Mouse (Mus musculus) liver, adult 2 months (tissue): Measurements from ENCODE around the gene Gm12184. TPM values are rescaled to one million over a fixed set of nuclear protein-coding genes. Genes with fewer than 3 reads are reported as not detected.

ENCODE experiments used
- DNase-seq: peaks from one replicate; pipeline ENCODE4 v3.0.0-alpha.2; 2011; ENCODE audit warnings: low read depth, low spot score; ENCODE audit errors: extremely low read depth
- H3K27ac ChIP-seq: fragments of 200-500 bp; replicated peaks from 2 replicates; pipeline ENCODE4 v1.5.1; 2012; ENCODE audit warnings: low read depth, mild to moderate bottlenecking, control low read depth, inconsistent platforms, low read length; ENCODE audit not compliant: insufficient read depth
- H3K27me3 ChIP-seq: fragments of 200-500 bp; 2 replicates; pipeline ENCODE4 v1.6.1; 2012; ENCODE audit warnings: mild to moderate bottlenecking, moderate library complexity, low read length, inconsistent platforms; ENCODE audit not compliant: control insufficient read depth, insufficient read depth
- H3K36me3 ChIP-seq: fragments of 200-500 bp; 2 replicates; pipeline ENCODE4 v1.6.1; 2012; ENCODE audit warnings: low read length, inconsistent platforms; ENCODE audit not compliant: control insufficient read depth, insufficient read depth
- H3K4me1 ChIP-seq: fragments of 200-500 bp; 2 replicates; pipeline ENCODE4 v1.6.1; 2011; ENCODE audit warnings: low read length; ENCODE audit not compliant: control insufficient read depth, insufficient read depth
- H3K4me3 ChIP-seq: fragments of 200-500 bp; 2 replicates; pipeline ENCODE4 v1.5.1; 2011; ENCODE audit warnings: low read depth, mild to moderate bottlenecking, control low read depth, low read length, moderate library complexity; ENCODE audit not compliant: insufficient read depth
- H3K79me2 ChIP-seq: fragments of 200-500 bp; 2 replicates; pipeline ENCODE4 v1.6.1; 2012; ENCODE audit warnings: inconsistent platforms, mild to moderate bottlenecking, low read length, moderate library complexity; ENCODE audit not compliant: control insufficient read depth, insufficient read depth
- H3K9ac ChIP-seq: fragments of 200-500 bp; 2 replicates; pipeline ENCODE4 v1.6.1; 2012; ENCODE audit warnings: low read depth, mild to moderate bottlenecking, control low read depth, inconsistent platforms, low read length
- CTCF ChIP-seq: fragments of 200-500 bp; IDR thresholded peaks from 2 replicates; pipeline ENCODE4 v1.5.1; 2011; ENCODE audit warnings: low read depth, low read length, control low read depth
- POLR2A ChIP-seq: fragments of 200-500 bp; IDR thresholded peaks from 2 replicates; pipeline ENCODE4 v1.6.1; 2011; ENCODE audit warnings: low read length, control low read depth; ENCODE audit not compliant: insufficient read depth; ENCODE audit errors: extremely low read depth
- WGBS: fragments of 180-500 bp; shearing (Covaris S2); methylation state at CpG from one replicate; pipeline ENCODE4 v1.1.7; 2018; 5-methylcytosine and 5-hydroxymethylcytosine counted together
- polyA plus RNA-seq: library from polyadenylated mRNA; depleted of rRNA; stranded (reverse); fragments of >200 nt; gene quantifications from 2 replicates; pipeline ENCODE4 v1.2.3, GENCODE M21; 2012
- total RNA-seq: library from RNA; depleted of rRNA; stranded (reverse); fragments of >200 nt; gene quantifications from 2 replicates; pipeline ENCODE4 v1.2.3, GENCODE M21; 2014

Gm12184 gene
- total and polyA plus RNA-seq, 2 experiments: 1.5 to 5.5 TPM

GRCm38 (mm10) chr11:48871817-48872541 lies 45.5 kb upstream of the Gm12184 start:
- 0 out of 2 replicates have a peak, but pooled peaks have one; percentile 25 for TF ChIP-seq POLR2A
- no peak for TF ChIP-seq CTCF
- Histone ChIP-seq H3K4me1 (peaks cover 22% of the 10 kb centered on the region), H3K36me3 (peaks cover 5% of the 10 kb centered on the region), H3K9ac (peak overlapping the region; percentile 92), H3K27ac (peak overlapping the region; percentile 96), H3K27me3 (no peaks in the 10 kb centered on the region), H3K4me3 (peak overlapping the region; percentile 70), H3K79me2 (peaks cover 3% of the 10 kb centered on the region; the same call in 1 of the 2 replicates)
- peak; percentile 83 for DNase-seq
- WGBS: under 1% methylated on average over 17 of the region's 17 CpGs

- Histone ChIP-seq H3K27me3 (no peaks in the 10 kb centered on the region), H3K4me3 (peak within 1 kb of the TSS; percentile 70), H3K9ac (peak within 1 kb of the TSS; percentile 92), H3K27ac (peak within 1 kb of the TSS; percentile 96), H3K36me3 (peaks cover 12% of the 10 kb centered on the region), H3K79me2 (peaks cover 3% of the 10 kb centered on the region; the same call in 1 of the 2 replicates), H3K4me1 (peaks cover 22% of the 10 kb centered on the region)
- no peak for TF ChIP-seq POLR2A
- TF ChIP-seq CTCF: peak; percentile 28; the same call in 1 of the 2 replicates
- under 1% methylated on average over 19 of the region's 19 CpGs for WGBS
- DNase-seq: peak; percentile 73
Observed at GRCm38 (mm10) chr11:48871201-48871772, 44.8 kb upstream of the Gm12184 start, which contains the start of gene Irgm1. Gene Irgm1, minus strand, starts transcription at chr11:48871683.

GRCm38 (mm10) chr11:48870781-48871180 lies 44.3 kb upstream of the Gm12184 start:
- no peak for TF ChIP-seq CTCF
- Histone ChIP-seq H3K4me1 (peaks cover 22% of the 10 kb centered on the region), H3K9ac (peak overlapping the region; percentile 92), H3K36me3 (peaks cover 17% of the 10 kb centered on the region), H3K4me3 (peak overlapping the region; percentile 70), H3K79me2 (peaks cover 3% of the 10 kb centered on the region; the same call in 1 of the 2 replicates), H3K27ac (peak overlapping the region; percentile 96), H3K27me3 (no peaks in the 10 kb centered on the region)
- 1% methylated on average over 7 of the region's 7 CpGs for WGBS
- no peak for DNase-seq

- Histone ChIP-seq H3K36me3 (peaks cover 25% of the 10 kb centered on the region), H3K4me3 (peak overlapping the region; percentile 42), H3K4me1 (peaks cover 20% of the 10 kb centered on the region), H3K27me3 (no peaks in the 10 kb centered on the region), H3K27ac (peak overlapping the region; percentile 2), H3K9ac (peak overlapping the region; percentile 50), H3K79me2 (peaks cover 3% of the 10 kb centered on the region; the same call in 1 of the 2 replicates)
- TF ChIP-seq CTCF: no peak
- WGBS: 2% methylated on average over 7 of the region's 7 CpGs
- peak; percentile 30 for DNase-seq
Observed at GRCm38 (mm10) chr11:48869380-48870110, 43.1 kb upstream of the Gm12184 start.

GRCm38 (mm10) chr11:48866481-48866880 lies 40.0 kb upstream of the Gm12184 start:
- peaks cover 10% of the 10 kb centered on the region for H3K4me1 ChIP-seq
- no peak for DNase-seq
- peaks cover 3% of the 10 kb centered on the region; the same call in 1 of the 2 replicates for H3K79me2 ChIP-seq
- no peaks in the 10 kb centered on the region for H3K27me3 ChIP-seq
- no peak overlapping the region for H3K9ac ChIP-seq
- TF ChIP-seq POLR2A (no peak), CTCF (no peak)
- H3K36me3 ChIP-seq: peaks cover 25% of the 10 kb centered on the region
- 95% methylated on average over 9 of the region's 9 CpGs for WGBS
- H3K27ac ChIP-seq: no peak overlapping the region
- H3K4me3 ChIP-seq: no peak overlapping the region
